Mouse (Mus musculus) CH12.LX (cell line): ENCODE results near the gene Nktr. TPM values are rescaled to one million over a fixed set of nuclear protein-coding genes. Genes with fewer than 3 reads are reported as not detected.

ENCODE experiments used
- DNase-seq: peaks from one replicate; pipeline ENCODE4 v3.0.0-alpha.2; 2013; ENCODE audit errors: extremely low read depth
- H3K27ac ChIP-seq: 2 replicates; pipeline ENCODE4 v1.5.1; 2012; ENCODE audit warnings: low read depth, mild to moderate bottlenecking, control low read depth, moderate library complexity; ENCODE audit not compliant: insufficient read depth
- H3K27me3 ChIP-seq: replicated peaks from 2 replicates; pipeline ENCODE3; 2012; ENCODE audit warnings: inconsistent platforms
- H3K36me3 ChIP-seq, 2 experiments: replicated peaks in 1 of 2; 2 replicates each; pipeline versions ENCODE3 to v1.6.1; 2012; ENCODE audit warnings: inconsistent platforms in 1 of 2, low read length in 1 of 2, mild to moderate bottlenecking in 1 of 2, mixed read lengths in 1 of 2, moderate library complexity in 1 of 2; ENCODE audit not compliant: control insufficient read depth in 1 of 2, insufficient read depth in 1 of 2
- H3K4me1 ChIP-seq, 2 experiments: 2 replicates each; pipeline ENCODE4 v1.6.1; 2012; ENCODE audit warnings: inconsistent platforms in 1 of 2, moderate library complexity in 1 of 2; ENCODE audit not compliant: insufficient read depth in 2 of 2, control insufficient read depth in 1 of 2
- H3K4me2 ChIP-seq: 2 replicates; pipeline ENCODE4 v1.6.1; 2012; ENCODE audit warnings: low read depth, mild to moderate bottlenecking, control low read depth; ENCODE audit not compliant: poor library complexity, insufficient read depth, severe bottlenecking
- H3K4me3 ChIP-seq, 3 experiments: fragments of 150-350 bp in 1 of 3; sonication (generic) in 1 of 3; replicated peaks in 1 of 3; 2 replicates each; pipeline versions ENCODE3 to v1.5.1; 2011 to 2012; ENCODE audit warnings: low read depth in 2 of 3, low read length in 2 of 3, mild to moderate bottlenecking in 2 of 3, moderate library complexity in 2 of 3, control low read depth in 1 of 3, improper control_type of control experiment in 1 of 3, inconsistent platforms in 1 of 3, mixed read lengths in 1 of 3; ENCODE audit not compliant: poor library complexity in 1 of 3
- H3K79me2 ChIP-seq: replicated peaks from 2 replicates; pipeline ENCODE4 v1.6.1; 2012; ENCODE audit warnings: mild to moderate bottlenecking, moderate library complexity; ENCODE audit not compliant: control insufficient read depth, poor library complexity, insufficient read depth, severe bottlenecking; ENCODE audit errors: extremely low read depth
- H3K9ac ChIP-seq: 2 replicates; pipeline ENCODE4 v1.6.1; 2012; ENCODE audit warnings: low read depth, mild to moderate bottlenecking, control low read depth, moderate library complexity; ENCODE audit not compliant: insufficient read depth
- H3K9me3 ChIP-seq: replicated peaks from 2 replicates; pipeline ENCODE3; 2012; ENCODE audit warnings: low read length, inconsistent platforms, mixed read lengths
- BHLHE40 ChIP-seq: IDR thresholded peaks from 2 replicates; pipeline ENCODE4 v1.6.1; 2011; ENCODE audit warnings: mild to moderate bottlenecking, low read depth, low read length, improper control_type of control experiment
- CTCF ChIP-seq, 2 experiments: IDR thresholded peaks in 1 of 2; conservative IDR thresholded peaks in 1 of 2; 2 replicates each; pipeline ENCODE4 v1.5.1; 2011 to 2012; ENCODE audit warnings: low read depth in 2 of 2, low read length in 2 of 2, improper control_type of control experiment in 1 of 2, inconsistent platforms in 1 of 2, mild to moderate bottlenecking in 1 of 2, moderate library complexity in 1 of 2
- ELF1 ChIP-seq: IDR thresholded peaks from 2 replicates; pipeline ENCODE4 v1.6.1; 2014; ENCODE audit warnings: low read depth, mild to moderate bottlenecking, inconsistent platforms, low read length, improper control_type of control experiment
- EP300 ChIP-seq: IDR thresholded peaks from 2 replicates; pipeline ENCODE4 v1.6.1; 2011; ENCODE audit warnings: low read length, improper control_type of control experiment
- ETS1 ChIP-seq: conservative IDR thresholded peaks from 2 replicates; pipeline ENCODE4 v1.6.1; 2012; ENCODE audit warnings: low read depth, mild to moderate bottlenecking, inconsistent platforms, low read length, improper control_type of control experiment, moderate library complexity
- IRF4 ChIP-seq: IDR thresholded peaks from 2 replicates; pipeline ENCODE4 v1.6.1; 2014; ENCODE audit warnings: low read depth, mild to moderate bottlenecking, inconsistent platforms, low read length, improper control_type of control experiment
- JUN ChIP-seq: IDR thresholded peaks from 2 replicates; pipeline ENCODE4 v1.6.1; 2011; ENCODE audit warnings: low read depth, mild to moderate bottlenecking, low read length, improper control_type of control experiment, moderate library complexity; ENCODE audit not compliant: insufficient read depth
- JUND ChIP-seq: conservative IDR thresholded peaks from 2 replicates; pipeline ENCODE4 v1.6.1; 2011; ENCODE audit warnings: low read depth, low read length, improper control_type of control experiment
- MAX ChIP-seq: IDR thresholded peaks from 2 replicates; pipeline ENCODE4 v1.6.1; 2011; ENCODE audit warnings: low read length, improper control_type of control experiment
- MAZ ChIP-seq: IDR thresholded peaks from 2 replicates; pipeline ENCODE4 v1.6.1; 2012; ENCODE audit warnings: low read depth, mild to moderate bottlenecking, inconsistent platforms, low read length, improper control_type of control experiment, moderate library complexity
- MXI1 ChIP-seq: IDR thresholded peaks from 2 replicates; pipeline ENCODE4 v1.6.1; 2011; ENCODE audit warnings: mild to moderate bottlenecking, low read depth, low read length, improper control_type of control experiment
- MYC ChIP-seq: IDR thresholded peaks from 2 replicates; pipeline ENCODE4 v1.6.1; 2011; ENCODE audit warnings: low read depth, mild to moderate bottlenecking, improper control_type of control experiment, low read length
- NELFE ChIP-seq: IDR thresholded peaks from 2 replicates; pipeline ENCODE4 v1.6.1; 2011; ENCODE audit warnings: low read depth, low read length, improper control_type of control experiment
- NRF1 ChIP-seq: IDR thresholded peaks from 2 replicates; pipeline ENCODE4 v1.6.1; 2014; ENCODE audit warnings: low read depth, mild to moderate bottlenecking, inconsistent platforms, low read length, improper control_type of control experiment, moderate library complexity
- PAX5 ChIP-seq: IDR thresholded peaks from 2 replicates; pipeline ENCODE4 v1.6.1; 2012; ENCODE audit warnings: low read length, inconsistent platforms, mixed read lengths
- RAD21 ChIP-seq: IDR thresholded peaks from 2 replicates; pipeline ENCODE4 v1.6.1; 2011; ENCODE audit warnings: low read depth, mild to moderate bottlenecking, low read length, improper control_type of control experiment, moderate library complexity
- RCOR1 ChIP-seq: conservative IDR thresholded peaks from 2 replicates; pipeline ENCODE4 v1.6.1; 2012; ENCODE audit warnings: low read depth, mild to moderate bottlenecking, inconsistent platforms, low read length, improper control_type of control experiment
- SMC3 ChIP-seq: IDR thresholded peaks from 2 replicates; pipeline ENCODE4 v1.6.1; 2011; ENCODE audit warnings: low read depth, low read length, improper control_type of control experiment
- ZC3H11A ChIP-seq: IDR thresholded peaks from 2 replicates; pipeline ENCODE4 v1.6.1; 2012; ENCODE audit warnings: low read depth, mild to moderate bottlenecking, inconsistent platforms, low read length, improper control_type of control experiment
- ZMIZ1 ChIP-seq: IDR thresholded peaks from 2 replicates; pipeline ENCODE4 v1.6.1; 2012; ENCODE audit warnings: low read depth, mild to moderate bottlenecking, inconsistent platforms, low read length, improper control_type of control experiment
- ZNF384 ChIP-seq: IDR thresholded peaks from 2 replicates; pipeline ENCODE4 v1.6.1; 2012; ENCODE audit warnings: low read depth, low read length, improper control_type of control experiment, inconsistent platforms
- dilution Hi-C: fragments of 300-500 bp; cut with MboI; formaldehyde crosslinking; loops from 2 replicates; pipeline ENCODE4 v1.14.3; 2020; ENCODE audit warnings: low sequenced_read_pairs; ENCODE audit not compliant: extremely low pct_unique_long_range_greater_than_20kb, extremely low pct_ligation_motif_present
- in situ Hi-C: fragments of 300-500 bp; cut with MboI; formaldehyde crosslinking; loops from 3 replicates; pipeline ENCODE4 v1.14.3; 2019; ENCODE audit warnings: low sequenced_read_pairs, low pct_ligation_motif_present, low pct_unique_long_range_greater_than_20kb, mixed read lengths
- polyA plus RNA-seq: library from polyadenylated mRNA; unstranded; fragments of >175 nt; gene quantifications from 2 replicates; pipeline ENCODE4 v1.2.1, GENCODE M21; 2012; ENCODE audit warnings: low read depth; ENCODE audit not compliant: insufficient read length
- total RNA-seq, 2 experiments: library from RNA; depleted of rRNA; stranded (reverse); fragments of 300-350 nt in 1 of 2; fragments of >200 nt in 1 of 2; gene quantifications; 2 replicates each; pipeline ENCODE4 v1.2.3; 2012 to 2014

The Nktr gene
- total and polyA plus RNA-seq, 3 experiments = 31.0 to 65.0 (median 32.2) TPM

GRCm38 (mm10) chr9:121669348-121669791, 49.6 kb upstream of the Nktr start:
- H3K36me3 ChIP-seq = no peaks in the 10 kb centered on the region
- no peak overlapping the region for H3K9ac ChIP-seq
- no peak for DNase-seq
- H3K9me3 ChIP-seq = no peaks in the 10 kb centered on the region
- peak; percentile 56; the same call in 1 of the 2 replicates for TF ChIP-seq NRF1
- no peak for TF ChIP-seq ZMIZ1
- TF ChIP-seq RCOR1 = no peak
- no peak for TF ChIP-seq PAX5
- peak; percentile 58 for TF ChIP-seq RAD21
- TF ChIP-seq CTCF (conservative IDR thresholded peaks at IDR 0.05 in 1 of 2, IDR thresholded peaks at IDR 0.05 in 1 of 2; ENCODE audit: low read depth in 2 of 2, low read length in 2 of 2) = peak in 1 of 2 experiments; percentile 80; a peak in 2 of 4 replicates
- TF ChIP-seq JUND = no peak
- TF ChIP-seq MAX = 0 out of 2 replicates have a peak, but pooled peaks have one; percentile 28
- TF ChIP-seq MAZ = no peak
- peak; percentile 42 for TF ChIP-seq BHLHE40
- TF ChIP-seq SMC3 = peak; percentile 58
- TF ChIP-seq, all 38 proteins: peak for 6
- Histone ChIP-seq H3K4me1 (peaks cover 20 to 55% of the 10 kb centered on the region in 2 experiments), H3K4me2 (peak overlapping the region; percentile 90), H3K27me3 (peaks cover 59% of the 10 kb centered on the region), H3K4me3 (peak overlapping the region in 1 of 3 experiments; percentile 24), H3K27ac (no peak overlapping the region), H3K79me2 (no peaks in the 10 kb centered on the region)
- dilution Hi-C loops (no loop called here), in situ Hi-C loops (no loop called here)

GRCm38 (mm10) chr9:121671300-121671699, 47.7 kb upstream of the Nktr start:
- no peaks in the 10 kb centered on the region for H3K9me3 ChIP-seq
- H3K36me3 ChIP-seq = no peaks in the 10 kb centered on the region
- no peak overlapping the region for H3K27ac ChIP-seq
- in situ Hi-C loops = loop anchor here (5.0 kb wide), 1 partner anchor 194 kb away; no protein-coding TSS in a partner anchor
- peak; percentile 59 for DNase-seq
- no peak overlapping the region for H3K4me2 ChIP-seq
- peak; percentile 42 for TF ChIP-seq SMC3
- no peak; the same call in 1 of the 2 replicates for TF ChIP-seq NRF1
- peak; percentile 41 for TF ChIP-seq RAD21
- TF ChIP-seq CTCF (conservative IDR thresholded peaks at IDR 0.05 in 1 of 2, IDR thresholded peaks at IDR 0.05 in 1 of 2; ENCODE audit: low read depth in 2 of 2, low read length in 2 of 2) = peak; percentile 70 to 74
- no peaks in the 10 kb centered on the region for H3K79me2 ChIP-seq
- no peak overlapping the region for H3K9ac ChIP-seq
- peaks cover 42% of the 10 kb centered on the region for H3K27me3 ChIP-seq
- H3K4me1 ChIP-seq = peaks cover 22 to 70% of the 10 kb centered on the region in 2 experiments
- H3K4me3 ChIP-seq = no peak overlapping the region
- dilution Hi-C loops = no loop called here

GRCm38 (mm10) chr9:121672311-121672710, 46.7 kb upstream of the Nktr start:
- no peak overlapping the region for H3K9ac ChIP-seq
- H3K4me3 ChIP-seq = no peak overlapping the region
- peaks cover 0 to 5% of the 10 kb centered on the region in 2 experiments for H3K36me3 ChIP-seq
- peaks cover 29 to 81% of the 10 kb centered on the region in 2 experiments for H3K4me1 ChIP-seq
- in situ Hi-C loops = loop anchor here (5.0 kb wide), 1 partner anchor 195 kb away; no protein-coding TSS in a partner anchor
- no peak for DNase-seq
- H3K27me3 ChIP-seq = peaks cover 31% of the 10 kb centered on the region
- no peaks in the 10 kb centered on the region for H3K79me2 ChIP-seq
- dilution Hi-C loops = no loop called here
- TF ChIP-seq MXI1 (no peak), ETS1 (no peak), RCOR1 (no peak), JUN (no peak), EP300 (no peak), PAX5 (no peak), IRF4 (no peak), ZC3H11A (no peak), NELFE (no peak), NRF1 (no peak), ZNF384 (no peak), MYC (no peak), ELF1 (no peak)
- no peak overlapping the region for H3K4me2 ChIP-seq
- no peaks in the 10 kb centered on the region for H3K9me3 ChIP-seq
- no peak overlapping the region for H3K27ac ChIP-seq
